Mouse (Mus musculus): ENCODE measurements around the gene Fam228b. TPM values are rescaled to one million over a fixed set of nuclear protein-coding genes. Genes with fewer than 3 reads are reported as not detected.
"Not testable (repeated sequence)": the region's sequence is repeated elsewhere in the genome, so short reads cannot be mapped to it uniquely, and the experiment has no call there.

Gene Fam228b
- polyA plus RNA-seq, 1 experiment from 2014 or later, result 3.8 TPM

- H3K9ac ChIP-seq (ENCODE audit: low read depth, low read length), result no peak overlapping the region
- no peak for DNase-seq (ENCODE audit: low spot score)
- peaks cover 66% of the 10 kb centered on the region for H3K36me3 ChIP-seq (ENCODE audit: insufficient read depth, low read length)
- ATAC-seq (replicated peaks; ENCODE audit: low FRiP score, low read depth), result no peak; the same call in 1 of the 2 replicates
- H3K27me3 ChIP-seq (ENCODE audit: insufficient read depth, low read length), result no peaks in the 10 kb centered on the region
- no peaks in the 10 kb centered on the region for H3K4me1 ChIP-seq (replicated peaks; ENCODE audit: insufficient read depth, low read length)
- no peak overlapping the region for H3K4me3 ChIP-seq (replicated peaks; ENCODE audit: low read depth, low read length)
- TF ChIP-seq CTCF (IDR thresholded peaks at IDR 0.05; ENCODE audit: low read depth), result no peak
- WGBS, result 82% methylated on average over 8 of the region's 8 CpGs
- H3K4me2 ChIP-seq (ENCODE audit: low read length), result no peak overlapping the region
- no peak overlapping the region for H3K27ac ChIP-seq
- no peaks in the 10 kb centered on the region for H3K9me3 ChIP-seq (replicated peaks; ENCODE audit: low read length)
Observed at GRCm38 (mm10) chr12:4708881-4709604, 60.0 kb downstream of the Fam228b start.

- no peak for ATAC-seq (replicated peaks; ENCODE audit: low FRiP score, low read depth)
Observed at GRCm38 (mm10) chr12:4708296-4708695, 60.8 kb downstream of the Fam228b start.

DNA sequence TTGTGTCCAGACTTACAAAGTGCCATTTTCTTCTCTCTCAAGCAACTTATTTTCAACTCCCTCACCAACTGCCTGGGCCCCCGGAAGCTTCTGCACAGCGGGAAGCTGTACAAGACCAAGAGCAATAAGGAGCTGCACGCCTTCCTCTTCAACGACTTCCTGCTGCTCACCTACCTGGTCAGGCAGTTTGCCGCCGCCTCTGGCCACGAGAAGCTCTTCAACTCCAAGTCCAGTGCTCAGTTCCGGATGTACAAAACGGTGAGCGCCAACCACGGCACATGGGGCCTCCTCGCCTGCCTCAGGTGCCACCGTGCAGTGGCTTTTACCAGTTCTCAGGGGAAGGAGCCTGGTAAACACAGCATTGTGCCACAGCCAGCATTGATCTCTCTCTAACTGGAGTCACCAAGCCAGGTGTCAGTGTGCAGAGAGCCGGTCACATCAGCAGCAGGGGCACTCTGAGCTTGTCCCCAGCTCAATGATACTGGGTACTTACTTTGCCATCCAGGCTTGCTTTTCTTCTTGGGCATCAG lies 61.5 kb downstream of the Fam228b start:
- Histone ChIP-seq H3K4me1 (replicated peaks; ENCODE audit: insufficient read depth, low read length) (no peaks in the 10 kb centered on the region), H3K27me3 (ENCODE audit: insufficient read depth, low read length) (no peaks in the 10 kb centered on the region), H3K9me3 (replicated peaks; ENCODE audit: low read length) (no peaks in the 10 kb centered on the region), H3K9ac (ENCODE audit: low read depth, low read length) (no peak overlapping the region), H3K36me3 (ENCODE audit: insufficient read depth, low read length) (peaks cover 55% of the 10 kb centered on the region), H3K4me2 (ENCODE audit: low read length) (no peak overlapping the region), H3K27ac (no peak overlapping the region), H3K4me3 (replicated peaks; ENCODE audit: low read depth, low read length) (no peak overlapping the region)
- ATAC-seq (replicated peaks; ENCODE audit: low FRiP score, low read depth) (no peak), DNase-seq (ENCODE audit: low spot score) (no peak)
- 86% methylated on average over 14 of the region's 14 CpGs for WGBS
- TF ChIP-seq CTCF (IDR thresholded peaks at IDR 0.05; ENCODE audit: low read depth), result no peak

More at GRCm38 (mm10) chr12:4708296-4708695, 60.8 kb downstream of the Fam228b start:
- TF ChIP-seq CTCF (IDR thresholded peaks at IDR 0.05; ENCODE audit: low read depth), result no peak
- Histone ChIP-seq H3K27me3 (ENCODE audit: insufficient read depth, low read length) (no peaks in the 10 kb centered on the region), H3K9ac (ENCODE audit: low read depth, low read length) (no peak overlapping the region), H3K4me2 (ENCODE audit: low read length) (no peak overlapping the region), H3K36me3 (ENCODE audit: insufficient read depth, low read length) (peaks cover 63% of the 10 kb centered on the region), H3K4me3 (replicated peaks; ENCODE audit: low read depth, low read length) (no peak overlapping the region), H3K9me3 (replicated peaks; ENCODE audit: low read length) (no peaks in the 10 kb centered on the region), H3K27ac (no peak overlapping the region), H3K4me1 (replicated peaks; ENCODE audit: insufficient read depth, low read length) (no peaks in the 10 kb centered on the region)
- 88% methylated on average over 4 of the region's 4 CpGs for WGBS
- no peak for DNase-seq (ENCODE audit: low spot score)

DNA sequence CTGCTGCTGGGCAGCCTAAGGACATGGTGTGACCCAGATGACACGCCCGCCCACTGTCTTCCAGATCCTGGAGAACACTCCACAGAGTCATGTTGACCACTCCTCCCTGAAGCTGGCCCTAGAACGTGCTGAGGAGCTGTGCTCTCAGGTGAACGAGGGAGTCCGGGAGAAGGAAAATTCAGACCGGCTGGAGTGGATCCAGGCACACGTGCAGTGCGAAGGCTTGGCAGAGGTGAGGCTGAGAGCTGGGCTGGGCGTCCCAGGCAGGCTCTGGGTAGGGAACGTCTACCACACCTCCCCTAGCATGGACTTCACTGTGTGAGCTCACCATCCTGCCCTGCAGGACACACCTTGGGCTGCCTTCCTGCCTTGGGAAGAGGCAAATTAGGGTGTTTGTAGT lies 62.2 kb downstream of the Fam228b start:
- no peak overlapping the region for H3K4me3 ChIP-seq (replicated peaks; ENCODE audit: low read depth, low read length)
- H3K9ac ChIP-seq (ENCODE audit: low read depth, low read length), result no peak overlapping the region
- peaks cover 54% of the 10 kb centered on the region for H3K36me3 ChIP-seq (ENCODE audit: insufficient read depth, low read length)
- H3K4me2 ChIP-seq (ENCODE audit: low read length), result no peak overlapping the region
- no peak overlapping the region for H3K27ac ChIP-seq
- no peak for TF ChIP-seq CTCF (IDR thresholded peaks at IDR 0.05; ENCODE audit: low read depth)
- WGBS, result 83% methylated on average over 10 of the region's 10 CpGs
- H3K4me1 ChIP-seq (replicated peaks; ENCODE audit: insufficient read depth, low read length), result no peaks in the 10 kb centered on the region
- ATAC-seq (replicated peaks; ENCODE audit: low FRiP score, low read depth), result no peak
- no peaks in the 10 kb centered on the region for H3K27me3 ChIP-seq (ENCODE audit: insufficient read depth, low read length)
- no peak for DNase-seq (ENCODE audit: low spot score)
- H3K9me3 ChIP-seq (replicated peaks; ENCODE audit: low read length), result no peaks in the 10 kb centered on the region

- Histone ChIP-seq H3K4me3 (replicated peaks; ENCODE audit: low read depth, low read length) (no peak overlapping the region), H3K9ac (ENCODE audit: low read depth, low read length) (no peak overlapping the region), H3K4me2 (ENCODE audit: low read length) (no peak overlapping the region), H3K27me3 (ENCODE audit: insufficient read depth, low read length) (no peaks in the 10 kb centered on the region), H3K27ac (no peak overlapping the region), H3K4me1 (replicated peaks; ENCODE audit: insufficient read depth, low read length) (no peaks in the 10 kb centered on the region), H3K36me3 (ENCODE audit: insufficient read depth, low read length) (peaks cover 54% of the 10 kb centered on the region), H3K9me3 (replicated peaks; ENCODE audit: low read length) (no peaks in the 10 kb centered on the region)
- 94% methylated on average over 5 of the region's 5 CpGs for WGBS
- DNase-seq (ENCODE audit: low spot score) (no peak), ATAC-seq (replicated peaks; ENCODE audit: low FRiP score, low read depth) (no peak)
- TF ChIP-seq CTCF (IDR thresholded peaks at IDR 0.05; ENCODE audit: low read depth), result no peak
Observed at GRCm38 (mm10) chr12:4706175-4706574, 62.9 kb downstream of the Fam228b start.

- not testable (repeated sequence) for H3K4me2 ChIP-seq (ENCODE audit: low read length); DNase-seq (ENCODE audit: low spot score); H3K27me3 ChIP-seq (ENCODE audit: insufficient read depth, low read length); H3K9ac ChIP-seq (ENCODE audit: low read depth, low read length); H3K4me1 ChIP-seq (replicated peaks; ENCODE audit: insufficient read depth, low read length); H3K27ac ChIP-seq; H3K9me3 ChIP-seq (replicated peaks; ENCODE audit: low read length); H3K4me3 ChIP-seq (replicated peaks; ENCODE audit: low read depth, low read length); ATAC-seq (replicated peaks; ENCODE audit: low FRiP score, low read depth)
- peaks cover 57% of the 10 kb centered on the region for H3K36me3 ChIP-seq (ENCODE audit: insufficient read depth, low read length)
- 79% methylated on average over 6 of the region's 6 CpGs for WGBS
Observed at GRCm38 (mm10) chr12:4705626-4706025, 63.4 kb downstream of the Fam228b start.
